Mouse (Mus musculus): Measurements from ENCODE around the gene Baiap3. TPM values are rescaled to one million over a fixed set of nuclear protein-coding genes. Genes with fewer than 3 reads are reported as not detected.

Gene Baiap3
- polyA plus RNA-seq, 1 experiment from 2014 or later, result 1.0 TPM

DNA sequence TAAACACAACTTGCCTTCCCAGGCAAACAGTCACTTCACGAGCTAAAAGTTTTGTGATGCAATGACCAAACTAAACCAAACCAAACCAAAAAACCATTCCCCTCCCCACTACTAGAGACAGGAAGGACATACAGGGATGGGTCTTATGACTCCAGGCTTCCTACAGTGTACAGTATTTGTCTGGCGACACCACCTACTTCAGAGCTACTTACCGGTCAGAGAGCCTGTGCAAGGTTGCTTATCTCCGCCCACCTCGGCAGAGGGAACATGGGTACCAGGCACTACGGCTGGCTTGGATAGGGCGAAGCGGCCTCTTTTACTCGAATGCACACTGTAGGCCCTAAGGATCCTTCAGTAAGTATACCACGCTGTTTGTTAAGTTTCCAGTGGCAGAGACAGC is 16.2 kb upstream of the Baiap3 start:
- peak overlapping the region; percentile 99 for H3K27ac ChIP-seq
- H3K27me3 ChIP-seq (ENCODE audit: insufficient read depth, low read length), result no peaks in the 10 kb centered on the region
- peak overlapping the region; percentile 100 for H3K9ac ChIP-seq (ENCODE audit: low read depth, low read length)
- H3K4me1 ChIP-seq (replicated peaks; ENCODE audit: insufficient read depth, low read length), result peaks cover 19% of the 10 kb centered on the region; the same call in 1 of the 2 replicates
- TF ChIP-seq CTCF (IDR thresholded peaks at IDR 0.05; ENCODE audit: low read depth), result no peak; the same call in 1 of the 2 replicates
- peak overlapping the region; percentile 63 for H3K4me2 ChIP-seq (ENCODE audit: low read length)
- H3K4me3 ChIP-seq (replicated peaks; ENCODE audit: low read depth, low read length), result peak overlapping the region; percentile 100
- peaks cover 18% of the 10 kb centered on the region for H3K36me3 ChIP-seq (ENCODE audit: insufficient read depth, low read length)
- 0% methylated on average over 10 of the region's 10 CpGs for WGBS
- no peaks in the 10 kb centered on the region for H3K9me3 ChIP-seq (replicated peaks; ENCODE audit: low read length)
- DNase-seq (ENCODE audit: low spot score), result peak; percentile 54
- no peak for ATAC-seq (replicated peaks; ENCODE audit: low FRiP score, low read depth)

- WGBS, result 47% methylated on average over 2 of the region's 2 CpGs
These were observed 14.7 kb upstream of the Baiap3 start for GRCm38 (mm10) chr17:25270795-25271335.

DNA sequence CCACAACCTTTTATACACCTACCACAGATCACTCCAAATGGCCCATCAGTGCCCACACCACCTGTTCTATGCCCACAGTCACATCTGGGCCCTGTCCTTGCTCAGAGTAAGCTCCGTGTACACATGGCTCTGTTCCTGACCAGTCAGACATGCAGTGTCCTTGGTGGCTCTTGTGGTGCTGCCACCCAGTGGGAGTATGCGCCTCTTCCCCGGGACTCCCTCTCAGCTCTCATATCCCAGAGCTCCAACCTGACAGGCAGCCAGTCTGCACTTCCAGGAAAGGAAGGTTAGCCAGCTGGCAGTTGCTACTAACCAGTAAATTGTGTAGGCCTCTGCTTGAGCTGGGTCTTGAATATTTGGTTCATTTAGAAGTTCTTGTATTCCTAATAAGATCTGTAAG is 8.3 kb upstream of the Baiap3 start:
- peak; percentile 59 for TF ChIP-seq CTCF (IDR thresholded peaks at IDR 0.05; ENCODE audit: low read depth)
- DNase-seq (ENCODE audit: low spot score), result no peak
- Histone ChIP-seq H3K9me3 (replicated peaks; ENCODE audit: low read length) (no peaks in the 10 kb centered on the region), H3K4me3 (replicated peaks; ENCODE audit: low read depth, low read length) (no peak overlapping the region), H3K27me3 (ENCODE audit: insufficient read depth, low read length) (no peaks in the 10 kb centered on the region), H3K4me1 (replicated peaks; ENCODE audit: insufficient read depth, low read length) (no peaks in the 10 kb centered on the region), H3K4me2 (ENCODE audit: low read length) (no peak overlapping the region), H3K9ac (ENCODE audit: low read depth, low read length) (no peak overlapping the region), H3K27ac (no peak overlapping the region), H3K36me3 (ENCODE audit: insufficient read depth, low read length) (peaks cover 73% of the 10 kb centered on the region)
- ATAC-seq (replicated peaks; ENCODE audit: low FRiP score, low read depth), result no peak
- WGBS, result 52% methylated on average over 3 of the region's 3 CpGs

More at GRCm38 (mm10) chr17:25270795-25271335, 14.7 kb upstream of the Baiap3 start:
- Histone ChIP-seq H3K27me3 (ENCODE audit: insufficient read depth, low read length) (no peaks in the 10 kb centered on the region), H3K27ac (no peak overlapping the region), H3K36me3 (ENCODE audit: insufficient read depth, low read length) (peaks cover 33% of the 10 kb centered on the region), H3K4me3 (replicated peaks; ENCODE audit: low read depth, low read length) (no peak overlapping the region), H3K4me2 (ENCODE audit: low read length) (peak overlapping the region; percentile 63; the same call in 1 of the 2 replicates), H3K9ac (ENCODE audit: low read depth, low read length) (no peak overlapping the region), H3K4me1 (replicated peaks; ENCODE audit: insufficient read depth, low read length) (peaks cover 19% of the 10 kb centered on the region; the same call in 1 of the 2 replicates), H3K9me3 (replicated peaks; ENCODE audit: low read length) (no peaks in the 10 kb centered on the region)
- ATAC-seq (replicated peaks; ENCODE audit: low FRiP score, low read depth), result no peak
- no peak for TF ChIP-seq CTCF (IDR thresholded peaks at IDR 0.05; ENCODE audit: low read depth)
- DNase-seq (ENCODE audit: low spot score), result no peak

DNA sequence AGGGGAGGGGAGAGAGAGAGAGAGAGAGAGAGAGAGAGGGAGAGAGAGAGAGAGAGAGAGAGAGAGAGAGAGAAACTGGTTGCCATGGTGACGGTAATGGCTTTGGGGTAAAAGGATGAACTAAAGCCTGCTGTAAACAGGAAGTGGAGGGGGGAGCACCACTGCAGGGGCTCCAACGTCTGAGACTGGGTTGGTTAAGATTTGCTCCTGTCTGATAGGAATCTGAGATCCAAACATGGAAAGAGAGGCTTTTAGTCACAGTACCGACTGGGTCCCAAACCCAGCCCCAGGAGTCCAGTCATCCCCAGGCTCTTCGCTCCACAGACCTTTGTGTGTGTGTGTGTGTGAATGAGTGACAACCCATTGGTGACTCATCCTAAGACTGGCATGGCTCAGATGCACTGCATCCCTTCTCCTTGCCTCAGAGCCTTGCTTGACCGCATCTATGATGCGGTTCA is 1.7 kb upstream of the Baiap3 start:
- no peak overlapping the region for H3K9ac ChIP-seq (ENCODE audit: low read depth, low read length)
- H3K27me3 ChIP-seq (ENCODE audit: insufficient read depth, low read length), result peaks cover 8% of the 10 kb centered on the region; the same call in 1 of the 2 replicates
- WGBS, result 55% methylated on average over 6 of the region's 6 CpGs
- no peaks in the 10 kb centered on the region for H3K9me3 ChIP-seq (replicated peaks; ENCODE audit: low read length)
- ATAC-seq (replicated peaks; ENCODE audit: low FRiP score, low read depth), result no peak
- no peak for DNase-seq (ENCODE audit: low spot score)
- H3K4me2 ChIP-seq (ENCODE audit: low read length), result no peak overlapping the region
- H3K27ac ChIP-seq, result no peak overlapping the region
- no peak for TF ChIP-seq CTCF (IDR thresholded peaks at IDR 0.05; ENCODE audit: low read depth)
- H3K36me3 ChIP-seq (ENCODE audit: insufficient read depth, low read length), result peaks cover 19% of the 10 kb centered on the region
- peaks cover 10% of the 10 kb centered on the region; the same call in 1 of the 2 replicates for H3K4me1 ChIP-seq (replicated peaks; ENCODE audit: insufficient read depth, low read length)
- no peak overlapping the region for H3K4me3 ChIP-seq (replicated peaks; ENCODE audit: low read depth, low read length)

DNA sequence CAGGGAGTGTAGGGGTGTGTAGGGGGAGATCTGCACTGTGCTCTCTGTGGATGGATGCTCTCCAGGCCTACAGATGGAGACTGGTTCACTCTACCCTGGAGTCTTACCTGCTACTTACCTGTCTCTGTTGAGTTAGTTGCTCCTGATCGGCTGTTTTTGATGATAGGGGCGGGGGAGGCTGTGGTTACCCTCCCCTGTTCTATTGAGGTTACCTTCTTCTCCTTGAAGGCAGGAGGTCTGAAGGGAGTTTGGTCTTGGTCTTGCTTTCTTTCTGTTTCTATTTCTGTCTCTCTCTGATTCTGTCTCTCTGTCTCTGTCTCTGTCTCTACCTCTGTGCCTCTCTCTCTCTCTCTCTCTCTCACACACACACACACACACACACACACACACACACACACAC is 1.1 kb downstream of the Baiap3 start:
- ATAC-seq (replicated peaks; ENCODE audit: low FRiP score, low read depth), result no peak
- Histone ChIP-seq H3K27me3 (ENCODE audit: insufficient read depth, low read length) (peaks cover 8% of the 10 kb centered on the region; the same call in 1 of the 2 replicates), H3K4me2 (ENCODE audit: low read length) (no peak overlapping the region), H3K9me3 (replicated peaks; ENCODE audit: low read length) (no peaks in the 10 kb centered on the region), H3K9ac (ENCODE audit: low read depth, low read length) (no peak overlapping the region), H3K4me1 (replicated peaks; ENCODE audit: insufficient read depth, low read length) (peaks cover 10% of the 10 kb centered on the region; the same call in 1 of the 2 replicates), H3K4me3 (replicated peaks; ENCODE audit: low read depth, low read length) (no peak overlapping the region), H3K27ac (no peak overlapping the region), H3K36me3 (ENCODE audit: insufficient read depth, low read length) (peaks cover 11% of the 10 kb centered on the region)
- WGBS, result 69% methylated on average over 2 of the region's 2 CpGs
- TF ChIP-seq CTCF (IDR thresholded peaks at IDR 0.05; ENCODE audit: low read depth), result no peak
- DNase-seq (ENCODE audit: low spot score), result no peak

DNA sequence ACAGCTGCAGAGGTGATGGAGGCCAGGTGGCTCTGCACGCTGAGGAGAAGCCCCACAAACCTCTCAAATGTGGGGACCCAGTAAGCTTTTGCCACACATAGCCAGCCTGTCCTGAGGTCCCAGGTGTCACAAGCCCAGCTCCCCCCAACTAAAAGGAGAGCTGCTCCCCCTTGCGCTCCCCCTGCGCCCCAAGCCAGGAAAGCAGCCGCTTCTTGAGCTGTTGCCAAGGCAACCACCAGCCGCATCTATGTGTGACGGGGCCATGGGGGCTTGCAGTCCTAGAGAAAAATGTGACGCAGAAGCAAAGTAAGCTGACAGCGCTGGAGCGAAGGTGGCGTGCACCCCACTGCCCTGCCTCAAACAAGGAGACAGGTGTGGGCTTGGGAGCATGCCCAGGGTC is 2.4 kb downstream of the Baiap3 start:
- Histone ChIP-seq H3K27ac (no peak overlapping the region), H3K27me3 (ENCODE audit: insufficient read depth, low read length) (peaks cover 8% of the 10 kb centered on the region; the same call in 1 of the 2 replicates), H3K36me3 (ENCODE audit: insufficient read depth, low read length) (no peaks in the 10 kb centered on the region), H3K4me1 (replicated peaks; ENCODE audit: insufficient read depth, low read length) (peaks cover 10% of the 10 kb centered on the region; the same call in 1 of the 2 replicates), H3K9ac (ENCODE audit: low read depth, low read length) (no peak overlapping the region), H3K4me2 (ENCODE audit: low read length) (no peak overlapping the region), H3K9me3 (replicated peaks; ENCODE audit: low read length) (no peaks in the 10 kb centered on the region), H3K4me3 (replicated peaks; ENCODE audit: low read depth, low read length) (no peak overlapping the region)
- 29% methylated on average over 10 of the region's 10 CpGs for WGBS
- TF ChIP-seq CTCF (IDR thresholded peaks at IDR 0.05; ENCODE audit: low read depth), result no peak
- no peak for ATAC-seq (replicated peaks; ENCODE audit: low FRiP score, low read depth)
- DNase-seq (ENCODE audit: low spot score), result no peak

All from kidney, postnatal 0 days (tissue).